Mouse (Mus musculus): ENCODE measurements around the gene Col4a3.

- TF ChIP-seq CTCF (conservative IDR thresholded peaks at IDR 0.05; ENCODE audit: low read length) (peak; percentile 52), POU5F1 (IDR thresholded peaks at IDR 0.05; ENCODE audit: borderline replicate concordance, low read length) (no peak)
These were observed 15.0 kb upstream of the Col4a3 start for GRCm38 (mm10) chr1:82571758-82572157.

Measured in E14TG2a.4 (cell line).